Mouse (Mus musculus) neural tube, embryonic 14.5 days (tissue): Measurements from ENCODE around the gene Prdm16. TPM values are rescaled to one million over a fixed set of nuclear protein-coding genes. Genes with fewer than 3 reads are reported as not detected.

ENCODE experiments used
- ATAC-seq: fragments of 200-750 bp; cut with Nextera tagmentation; 2 replicates; pipeline ENCODE4 v1.8.0; 2017; ENCODE audit warnings: low read depth, mild to moderate bottlenecking, moderate TSS enrichment, moderate library complexity
- H3K27ac ChIP-seq: fragments of 300-500 bp; sonication (generic); 2 replicates; pipeline ENCODE4 v1.5.1; 2014; ENCODE audit warnings: low read depth, mild to moderate bottlenecking, control low read depth, low read length, moderate library complexity, mixed read lengths
- H3K27me3 ChIP-seq: fragments of 300-500 bp; sonication (generic); 2 replicates; pipeline ENCODE4 v1.6.1; 2014; ENCODE audit warnings: low read length; ENCODE audit not compliant: control insufficient read depth, insufficient read depth
- H3K36me3 ChIP-seq: fragments of 300-500 bp; sonication (generic); 2 replicates; pipeline ENCODE4 v1.6.1; 2014; ENCODE audit warnings: low read length, mixed read lengths; ENCODE audit not compliant: control insufficient read depth, insufficient read depth
- H3K4me1 ChIP-seq: fragments of 300-500 bp; sonication (generic); 2 replicates; pipeline ENCODE4 v1.6.1; 2014; ENCODE audit warnings: low read length; ENCODE audit not compliant: control insufficient read depth, insufficient read depth
- H3K4me2 ChIP-seq: fragments of 300-500 bp; sonication (generic); 2 replicates; pipeline ENCODE4 v1.6.1; 2014; ENCODE audit warnings: mild to moderate bottlenecking, low read depth, low read length, control low read depth
- H3K4me3 ChIP-seq: fragments of 300-500 bp; sonication (generic); 2 replicates; pipeline ENCODE4 v1.5.1; 2014; ENCODE audit warnings: low read depth, low read length, control low read depth, mixed read lengths
- H3K9ac ChIP-seq: fragments of 300-500 bp; sonication (generic); replicated peaks from 2 replicates; pipeline ENCODE4 v1.6.1; 2014; ENCODE audit warnings: low read depth, mild to moderate bottlenecking, control low read depth, low read length, mixed read lengths
- H3K9me3 ChIP-seq: fragments of 300-500 bp; sonication (generic); 2 replicates; pipeline ENCODE4 v1.6.1; 2016; ENCODE audit warnings: low read length; ENCODE audit not compliant: control insufficient read depth
- WGBS: fragments of 180-500 bp; shearing (Covaris S2); extraction: QIAGEN DNeasy Blood & Tissue Kit; methylation state at CpG from one replicate; pipeline ENCODE4 v1.1.7; 2014; 5-methylcytosine and 5-hydroxymethylcytosine counted together
- polyA plus RNA-seq: library from polyadenylated mRNA; unstranded; fragments of >200 nt; fragmentation: Nextera tagmentation; extraction: Ambion mirVana; gene quantifications from 2 replicates; pipeline ENCODE4 v1.2.1, GENCODE M21; 2014

Gene Prdm16
- polyA plus RNA-seq, 1 experiment from 2014 or later = 4.6 TPM

DNA sequence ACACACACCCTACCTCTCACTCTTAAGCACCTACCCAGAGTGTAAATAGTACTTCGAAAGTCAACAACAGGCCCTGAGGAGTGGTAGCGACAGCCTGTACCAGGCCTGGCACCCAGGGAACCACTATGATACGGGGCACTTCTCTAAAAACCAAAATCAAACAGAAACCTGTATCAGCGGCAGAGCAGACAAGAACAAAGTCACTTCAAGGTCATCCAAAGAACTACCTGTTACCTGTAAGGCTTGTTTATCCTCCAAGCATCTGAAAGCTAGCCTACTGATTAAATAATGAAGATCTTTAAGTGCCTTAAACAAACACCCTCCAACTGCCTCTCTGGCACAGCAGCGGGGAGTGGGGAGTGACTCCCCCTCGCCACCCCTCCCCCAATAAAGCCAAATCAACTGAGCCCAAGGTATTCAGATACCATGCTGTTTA is 110.3 kb downstream of the Prdm16 start:
- no peak overlapping the region for H3K4me3 ChIP-seq
- H3K9me3 ChIP-seq = no peaks in the 10 kb centered on the region
- no peak overlapping the region for H3K4me2 ChIP-seq
- no peak overlapping the region for H3K9ac ChIP-seq
- no peaks in the 10 kb centered on the region for H3K27me3 ChIP-seq
- H3K4me1 ChIP-seq = no peaks in the 10 kb centered on the region; the same call in 1 of the 2 replicates
- no peak for ATAC-seq
- H3K27ac ChIP-seq = no peak overlapping the region
- 90% methylated on average over 6 of the region's 6 CpGs for WGBS
- H3K36me3 ChIP-seq = no peaks in the 10 kb centered on the region

DNA sequence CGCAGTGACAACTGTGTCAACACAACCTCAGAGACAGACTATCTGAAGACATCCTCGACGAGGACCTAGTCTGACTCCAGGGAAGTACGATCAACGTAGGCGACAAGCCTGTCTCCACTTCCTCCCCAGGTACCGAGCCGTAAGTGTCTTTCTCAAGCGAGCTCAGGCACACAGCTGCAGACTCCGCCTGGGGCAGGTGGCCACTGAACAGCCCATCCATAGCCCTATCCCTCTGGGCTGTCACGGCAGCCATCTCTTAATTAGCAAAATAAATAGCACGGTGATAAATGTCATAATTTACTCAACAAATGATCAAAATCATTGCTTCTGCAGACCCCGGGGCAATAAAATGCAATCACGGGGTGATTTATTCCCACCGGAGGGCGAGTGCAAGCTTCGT is 112.8 kb downstream of the Prdm16 start:
- peak; percentile 74 for ATAC-seq
- Histone ChIP-seq H3K9me3 (no peaks in the 10 kb centered on the region), H3K4me1 (no peaks in the 10 kb centered on the region; the same call in 1 of the 2 replicates), H3K36me3 (no peaks in the 10 kb centered on the region), H3K27me3 (no peaks in the 10 kb centered on the region), H3K4me3 (no peak overlapping the region), H3K9ac (no peak overlapping the region), H3K4me2 (no peak overlapping the region), H3K27ac (no peak overlapping the region)
- 19% methylated on average over 17 of the region's 17 CpGs for WGBS

- Histone ChIP-seq H3K9ac (no peak overlapping the region), H3K36me3 (no peaks in the 10 kb centered on the region), H3K4me3 (no peak overlapping the region), H3K9me3 (no peaks in the 10 kb centered on the region), H3K4me2 (no peak overlapping the region), H3K27ac (no peak overlapping the region), H3K4me1 (no peaks in the 10 kb centered on the region; the same call in 1 of the 2 replicates), H3K27me3 (no peaks in the 10 kb centered on the region)
- WGBS = 88% methylated on average over 7 of the region's 7 CpGs
- ATAC-seq = no peak
These were observed 114.6 kb downstream of the Prdm16 start for GRCm38 (mm10) chr4:154521881-154522676.

GRCm38 (mm10) chr4:154519470-154520037 is 117.1 kb downstream of the Prdm16 start:
- Histone ChIP-seq H3K9ac (no peak overlapping the region), H3K9me3 (no peaks in the 10 kb centered on the region), H3K4me1 (no peaks in the 10 kb centered on the region; the same call in 1 of the 2 replicates), H3K27ac (no peak overlapping the region), H3K27me3 (peaks cover 9% of the 10 kb centered on the region; the same call in 1 of the 2 replicates), H3K4me3 (no peak overlapping the region), H3K4me2 (no peak overlapping the region), H3K36me3 (no peaks in the 10 kb centered on the region)
- WGBS = 73% methylated on average over 16 of the region's 16 CpGs
- no peak for ATAC-seq

DNA sequence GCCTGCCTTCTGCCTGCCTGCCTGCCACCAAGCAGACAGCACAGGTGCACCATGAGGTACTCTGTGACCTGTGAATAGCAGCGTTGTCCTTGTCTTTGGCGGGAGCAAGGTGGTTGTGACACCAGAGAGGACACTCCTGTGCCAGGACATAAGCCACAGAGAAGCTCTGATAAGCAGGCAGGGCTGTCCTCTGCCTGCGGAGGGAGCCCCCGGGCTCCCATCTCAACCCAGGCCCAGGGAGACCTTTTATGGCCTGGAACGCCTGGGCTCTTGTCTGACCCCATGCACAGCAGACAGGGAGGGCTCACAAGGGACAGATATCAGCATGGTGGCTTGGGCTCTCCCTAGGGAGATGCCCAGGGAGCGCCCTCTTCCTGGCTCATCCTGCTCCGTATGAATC is 118.7 kb downstream of the Prdm16 start:
- H3K27ac ChIP-seq = no peak overlapping the region
- no peak overlapping the region for H3K9ac ChIP-seq
- peaks cover 9% of the 10 kb centered on the region; the same call in 1 of the 2 replicates for H3K27me3 ChIP-seq
- H3K9me3 ChIP-seq = no peaks in the 10 kb centered on the region
- H3K36me3 ChIP-seq = no peaks in the 10 kb centered on the region
- H3K4me3 ChIP-seq = no peak overlapping the region
- H3K4me1 ChIP-seq = no peaks in the 10 kb centered on the region
- H3K4me2 ChIP-seq = no peak overlapping the region
- ATAC-seq = no peak
- 69% methylated on average over 7 of the region's 7 CpGs for WGBS

DNA sequence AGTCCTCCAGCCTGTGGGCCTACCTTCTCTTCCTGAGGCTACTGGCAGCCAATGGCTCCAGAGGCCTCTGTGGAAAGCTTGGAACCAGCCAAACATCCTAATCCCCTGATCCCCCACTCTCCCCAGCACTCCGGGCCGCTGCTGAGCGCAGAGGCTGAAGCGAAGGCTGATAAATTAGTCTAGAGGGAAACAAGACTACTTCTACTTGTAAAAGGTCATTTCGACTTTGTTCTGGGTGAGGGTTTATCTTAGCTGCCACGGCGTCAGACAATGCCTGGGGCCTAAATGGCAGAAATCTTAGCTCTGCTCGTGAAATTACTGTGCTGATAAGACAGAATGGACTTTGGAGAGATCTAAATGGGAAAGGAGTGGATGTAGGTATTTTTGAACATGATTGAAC is 120.2 kb downstream of the Prdm16 start:
- ATAC-seq = no peak
- no peak overlapping the region for H3K27ac ChIP-seq

GRCm38 (mm10) chr4:154513664-154514063 is 123.0 kb downstream of the Prdm16 start:
- H3K4me1 ChIP-seq = no peaks in the 10 kb centered on the region
- ATAC-seq = no peak
- H3K36me3 ChIP-seq = no peaks in the 10 kb centered on the region
- H3K9ac ChIP-seq = no peak overlapping the region
- no peak overlapping the region for H3K4me3 ChIP-seq
- H3K9me3 ChIP-seq = no peaks in the 10 kb centered on the region
- H3K4me2 ChIP-seq = no peak overlapping the region
- no peak overlapping the region for H3K27ac ChIP-seq
- H3K27me3 ChIP-seq = peaks cover 9% of the 10 kb centered on the region; the same call in 1 of the 2 replicates
- 56% methylated on average over 2 of the region's 2 CpGs for WGBS

More for the DNA sequence above, 120.2 kb downstream of the Prdm16 start:
- Histone ChIP-seq H3K9ac (no peak overlapping the region), H3K4me1 (no peaks in the 10 kb centered on the region), H3K4me2 (no peak overlapping the region), H3K36me3 (no peaks in the 10 kb centered on the region), H3K27me3 (peaks cover 9% of the 10 kb centered on the region; the same call in 1 of the 2 replicates), H3K9me3 (no peaks in the 10 kb centered on the region), H3K4me3 (no peak overlapping the region)
- 42% methylated on average over 8 of the region's 8 CpGs for WGBS

DNA sequence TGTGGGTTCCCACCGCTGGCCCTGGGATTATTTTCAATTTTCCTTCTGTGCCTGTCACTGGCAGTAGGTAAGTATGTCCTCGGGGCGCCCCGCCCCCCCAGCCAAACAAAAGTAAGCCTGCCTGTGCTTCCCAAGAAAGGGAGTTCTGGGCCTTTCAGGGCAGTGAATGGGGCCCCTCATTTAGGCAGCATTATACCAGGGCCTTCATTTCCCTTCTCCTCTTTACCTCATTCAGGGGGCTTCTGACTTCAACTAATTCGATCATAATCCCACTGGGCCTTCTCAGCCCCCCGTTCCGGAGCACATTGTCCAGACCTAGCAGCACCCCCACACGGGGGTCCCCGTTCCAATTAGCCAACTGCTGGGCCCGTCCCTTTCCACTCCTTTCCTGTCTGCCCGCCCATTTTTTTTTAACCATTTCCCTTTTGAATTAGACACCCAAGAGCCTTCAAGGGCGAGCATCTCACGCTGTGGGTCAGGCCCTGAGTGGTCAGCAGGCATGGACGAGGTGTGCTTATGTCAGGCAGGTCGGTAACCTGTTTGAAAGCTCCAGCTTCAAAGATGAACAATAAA is 124.1 kb downstream of the Prdm16 start:
- peaks cover 9% of the 10 kb centered on the region; the same call in 1 of the 2 replicates for H3K27me3 ChIP-seq
- 31% methylated on average over 15 of the region's 15 CpGs for WGBS

GRCm38 (mm10) chr4:154511767-154512166 is 124.9 kb downstream of the Prdm16 start:
- H3K27me3 ChIP-seq = peaks cover 9% of the 10 kb centered on the region; the same call in 1 of the 2 replicates
- no peak overlapping the region for H3K27ac ChIP-seq
- H3K4me3 ChIP-seq = no peak overlapping the region
- no peak for ATAC-seq
- no peaks in the 10 kb centered on the region for H3K36me3 ChIP-seq
- no peaks in the 10 kb centered on the region for H3K9me3 ChIP-seq
- WGBS = 65% methylated on average over 4 of the region's 4 CpGs
- peaks cover 5% of the 10 kb centered on the region; the same call in 1 of the 2 replicates for H3K4me1 ChIP-seq
- no peak overlapping the region for H3K4me2 ChIP-seq
- H3K9ac ChIP-seq = no peak overlapping the region

More for the DNA sequence above, 124.1 kb downstream of the Prdm16 start:
- H3K4me2 ChIP-seq = no peak overlapping the region
- no peak for ATAC-seq
- H3K4me1 ChIP-seq = no peaks in the 10 kb centered on the region
- H3K36me3 ChIP-seq = no peaks in the 10 kb centered on the region
- no peak overlapping the region for H3K27ac ChIP-seq
- no peak overlapping the region for H3K9ac ChIP-seq
- H3K4me3 ChIP-seq = no peak overlapping the region
- H3K9me3 ChIP-seq = no peaks in the 10 kb centered on the region
